Mouse (Mus musculus): ENCODE results near the gene Trank1. TPM values are rescaled to one million over a fixed set of nuclear protein-coding genes. Genes with fewer than 3 reads are reported as not detected.

Trank1 gene
- total RNA-seq, 1 experiment from 2014 or later = not detected

DNA sequence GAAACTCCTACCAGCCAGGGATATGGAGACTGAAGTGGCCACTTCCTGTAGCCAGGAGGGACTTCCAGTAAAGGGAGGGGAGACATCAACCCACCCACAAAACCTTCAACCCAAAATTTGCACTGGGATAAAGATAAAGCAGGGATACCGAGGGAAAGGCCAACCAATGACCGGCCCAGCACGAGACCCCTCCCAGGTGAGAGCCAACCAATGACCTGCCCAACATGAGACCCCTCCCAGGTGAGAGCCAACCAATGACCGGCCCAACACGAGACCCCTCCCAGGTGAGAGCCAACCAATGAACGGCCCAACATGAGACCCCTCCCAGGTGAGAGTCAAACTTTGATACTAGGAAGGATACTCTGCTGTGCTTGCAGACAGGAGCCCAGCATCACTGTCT is 16.6 kb upstream of the Trank1 start:
- no peak for ATAC-seq (replicated peaks in 1 of 2; ENCODE audit: insufficient read depth in 1 of 2, low FRiP score in 2 of 2, low TSS enrichment in 1 of 2, low read depth in 1 of 2, poor library complexity in 2 of 2, severe bottlenecking in 2 of 2)

DNA sequence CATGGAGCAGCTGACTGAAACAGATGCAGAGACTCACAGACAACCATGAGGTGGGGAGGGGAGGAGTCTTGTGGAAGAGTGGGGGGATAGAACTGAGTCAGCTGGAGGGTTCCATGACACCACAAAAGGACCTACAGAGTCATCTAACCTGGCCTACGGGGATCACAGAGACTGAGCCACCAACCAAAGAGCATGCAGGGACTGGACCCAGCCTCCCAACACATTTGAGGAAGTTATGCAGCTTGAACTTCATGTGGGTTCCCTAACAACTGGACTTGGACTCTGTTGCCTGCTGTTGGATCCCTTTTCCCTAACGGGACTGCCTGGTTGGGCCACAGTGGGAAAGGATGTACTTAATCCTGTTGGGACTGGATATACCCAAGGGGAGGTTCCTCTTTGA is 16.2 kb upstream of the Trank1 start:
- ATAC-seq (replicated peaks in 1 of 2; ENCODE audit: insufficient read depth in 1 of 2, low FRiP score in 2 of 2, low TSS enrichment in 1 of 2, low read depth in 1 of 2, poor library complexity in 2 of 2, severe bottlenecking in 2 of 2) = no peak

DNA sequence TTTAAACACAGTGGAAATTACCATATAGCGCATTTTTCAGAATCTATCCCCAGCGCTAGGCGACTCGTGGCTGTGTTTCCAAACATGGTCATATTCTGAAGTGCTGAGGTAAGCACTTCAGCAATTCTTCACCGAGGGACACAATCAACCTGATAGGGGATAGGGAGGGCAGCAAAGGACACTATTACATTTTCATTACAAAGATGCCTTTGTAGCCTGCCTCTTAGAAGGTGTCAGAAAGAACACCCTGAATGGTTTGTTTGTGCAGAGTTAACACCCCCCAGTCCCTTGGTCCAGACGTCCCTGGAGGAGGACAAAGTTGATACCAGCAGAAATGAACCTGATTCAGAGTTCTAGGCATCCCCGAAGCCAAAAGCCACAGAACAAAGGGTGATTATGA is 15.1 kb upstream of the Trank1 start:
- ATAC-seq (replicated peaks in 1 of 2; ENCODE audit: insufficient read depth in 1 of 2, low FRiP score in 2 of 2, low TSS enrichment in 1 of 2, low read depth in 1 of 2, poor library complexity in 2 of 2, severe bottlenecking in 2 of 2) = no peak

DNA sequence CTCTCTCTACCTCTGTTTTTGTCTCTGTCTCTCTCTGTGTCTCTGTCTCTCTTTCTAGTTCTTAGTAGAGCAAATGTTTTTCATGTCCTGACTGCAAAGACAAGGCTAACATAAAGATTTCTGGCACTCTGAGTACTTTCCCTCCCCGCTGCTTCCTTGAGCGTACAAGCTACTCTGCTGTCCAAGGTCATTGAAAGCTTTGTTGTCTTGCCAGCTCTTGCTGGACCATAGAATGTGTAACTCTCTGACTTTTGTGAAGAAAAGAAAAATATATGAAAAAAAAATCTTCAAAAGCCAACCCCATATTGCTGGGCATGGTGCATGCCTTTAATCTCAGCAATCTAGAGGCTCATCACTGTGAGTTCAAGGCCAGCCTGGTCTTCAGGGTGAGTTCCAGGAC is 12.9 kb upstream of the Trank1 start:
- ATAC-seq (replicated peaks in 1 of 2; ENCODE audit: insufficient read depth in 1 of 2, low FRiP score in 2 of 2, low TSS enrichment in 1 of 2, low read depth in 1 of 2, poor library complexity in 2 of 2, severe bottlenecking in 2 of 2) = no peak

DNA sequence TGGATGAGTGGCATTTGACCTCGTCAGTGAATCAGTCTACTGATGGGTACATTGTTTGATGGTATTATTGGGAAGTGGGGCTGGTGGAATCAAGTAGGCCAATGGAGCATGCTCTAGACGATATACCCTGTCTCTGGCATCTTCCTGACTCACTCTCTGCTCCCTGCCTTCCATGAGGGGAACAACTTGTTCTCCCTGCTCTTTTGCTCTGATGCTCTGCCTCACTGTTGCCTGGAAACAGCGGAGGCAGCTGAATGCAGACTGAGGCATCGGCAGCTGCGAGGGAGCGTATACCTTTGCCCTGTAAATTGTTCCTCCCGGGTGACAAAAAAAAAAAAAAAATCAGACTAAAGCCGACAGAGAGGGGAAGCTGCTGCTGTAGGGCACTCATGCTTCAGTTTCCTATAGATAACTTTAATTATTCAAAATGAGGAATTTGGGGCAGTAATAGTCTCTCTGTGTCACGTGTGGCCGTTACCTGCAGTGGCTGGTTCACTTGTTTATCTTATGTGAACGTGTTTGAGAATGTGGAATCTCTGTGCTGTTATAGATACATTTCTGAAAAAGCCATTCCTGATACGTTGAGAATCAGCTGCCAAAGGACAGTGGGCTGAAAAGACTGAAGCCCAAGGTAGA is 9.2 kb upstream of the Trank1 start:
- no peak for ATAC-seq (replicated peaks in 1 of 2; ENCODE audit: insufficient read depth in 1 of 2, low FRiP score in 2 of 2, low TSS enrichment in 1 of 2, low read depth in 1 of 2, poor library complexity in 2 of 2, severe bottlenecking in 2 of 2)

DNA sequence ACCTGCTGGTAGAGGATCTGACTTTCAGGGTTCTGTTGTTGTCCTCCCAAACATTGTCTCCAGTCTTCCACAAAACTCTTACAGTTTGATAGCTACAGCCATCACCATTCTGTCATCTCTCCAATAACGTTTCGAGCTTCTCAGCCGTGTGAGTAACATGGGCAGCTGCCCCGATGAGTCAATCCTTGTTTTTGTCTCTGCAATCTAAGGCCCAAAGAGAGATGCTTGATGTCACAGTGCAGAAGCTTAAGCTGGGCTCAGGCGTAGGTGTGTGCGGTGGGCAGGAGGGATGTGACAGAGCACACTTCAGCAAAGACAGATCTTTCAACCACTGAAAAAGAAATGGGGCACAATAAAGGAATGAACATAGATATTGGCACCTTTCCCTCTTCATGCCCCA is 7.5 kb upstream of the Trank1 start:
- no peak for ATAC-seq (replicated peaks in 1 of 2; ENCODE audit: insufficient read depth in 1 of 2, low FRiP score in 2 of 2, low TSS enrichment in 1 of 2, low read depth in 1 of 2, poor library complexity in 2 of 2, severe bottlenecking in 2 of 2)

DNA sequence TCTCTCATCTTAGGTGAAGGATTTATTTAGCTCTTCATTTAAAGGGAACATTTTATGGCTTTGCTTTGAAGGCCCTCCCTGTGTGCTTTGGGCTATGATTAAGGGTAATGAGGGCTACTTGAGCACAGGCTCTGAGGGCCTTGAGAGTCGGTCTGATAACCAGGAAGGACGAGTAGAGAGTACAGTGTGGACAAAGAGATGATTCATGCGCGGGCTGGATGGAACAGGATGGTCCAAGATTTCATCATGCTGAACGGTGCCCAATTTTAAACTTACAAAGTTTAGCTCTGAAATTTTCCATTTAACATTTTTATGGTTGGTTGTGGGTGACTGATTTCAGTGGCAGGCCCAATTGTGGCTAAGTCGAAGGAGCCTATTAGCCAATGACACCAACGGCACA is 5.4 kb upstream of the Trank1 start:
- ATAC-seq (replicated peaks in 1 of 2; ENCODE audit: insufficient read depth in 1 of 2, low FRiP score in 2 of 2, low TSS enrichment in 1 of 2, low read depth in 1 of 2, poor library complexity in 2 of 2, severe bottlenecking in 2 of 2) = no peak

DNA sequence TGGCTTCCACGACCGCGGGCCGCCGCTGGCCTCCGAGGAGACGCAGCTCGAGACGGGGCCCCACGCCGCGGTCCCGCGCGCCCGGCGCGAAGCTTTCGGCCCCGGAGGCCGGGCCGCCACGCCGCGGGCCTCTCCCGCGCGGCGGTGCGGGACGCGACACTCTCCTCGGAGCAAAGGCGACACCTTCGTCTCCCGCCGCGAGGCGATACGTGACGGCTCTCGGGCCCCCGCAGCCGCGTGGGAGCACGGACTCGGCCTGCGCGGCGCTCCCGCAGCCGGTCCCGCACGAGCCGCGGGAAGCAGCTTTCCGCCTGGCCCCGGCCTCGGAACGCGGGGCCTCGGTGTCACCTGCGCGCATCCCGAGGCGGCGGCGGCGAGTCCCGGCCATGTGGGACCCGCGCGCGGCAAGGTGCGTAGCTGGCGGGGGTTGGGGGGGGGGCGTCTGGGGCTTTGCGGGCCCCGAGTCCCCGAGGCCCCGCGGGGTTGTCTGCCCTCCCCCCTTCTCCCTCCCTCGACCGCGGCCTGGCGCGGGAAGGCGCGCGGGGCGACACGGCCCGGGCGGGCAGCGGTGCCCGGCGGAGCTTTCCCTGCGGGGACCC is 403 bp downstream of the Trank1 start:
- ATAC-seq (replicated peaks in 1 of 2; ENCODE audit: insufficient read depth in 1 of 2, low FRiP score in 2 of 2, low TSS enrichment in 1 of 2, low read depth in 1 of 2, poor library complexity in 2 of 2, severe bottlenecking in 2 of 2) = no peak

DNA sequence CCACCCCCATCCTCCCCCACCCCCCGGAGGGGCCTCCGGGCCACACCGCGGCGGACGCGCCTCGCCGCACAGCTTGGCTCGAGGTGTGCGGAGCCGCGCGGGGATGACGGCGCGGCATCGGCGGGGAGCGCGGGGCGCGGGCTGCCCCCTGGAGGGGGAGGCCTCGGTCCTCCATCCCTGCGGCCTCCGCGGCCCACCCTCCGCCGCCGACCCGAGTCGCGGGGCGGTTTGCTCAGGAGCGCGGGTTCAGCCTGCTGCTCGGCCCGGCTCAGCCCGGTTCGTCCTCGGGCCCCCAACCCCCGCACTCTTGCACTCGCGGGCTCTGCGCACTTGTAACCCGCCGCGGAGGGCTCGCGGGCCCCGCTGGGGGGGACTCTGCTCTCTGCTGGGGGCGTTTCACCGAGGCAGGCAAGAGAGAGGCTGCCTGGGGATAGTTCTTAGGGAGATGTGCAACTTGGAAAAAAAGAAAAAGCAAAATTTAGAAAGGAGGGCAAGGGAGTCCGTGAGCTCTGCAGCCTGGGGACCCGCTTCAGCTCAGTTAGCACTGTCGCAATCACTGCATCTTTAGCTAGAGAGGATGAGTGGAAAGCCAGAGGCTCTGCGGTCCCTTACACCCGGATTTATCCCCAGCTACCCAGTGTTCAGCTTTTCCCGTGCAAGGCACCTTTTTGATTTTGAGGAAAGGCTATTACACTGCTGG is 1.1 kb downstream of the Trank1 start:
- ATAC-seq (replicated peaks in 1 of 2; ENCODE audit: insufficient read depth in 1 of 2, low FRiP score in 2 of 2, low TSS enrichment in 1 of 2, low read depth in 1 of 2, poor library complexity in 2 of 2, severe bottlenecking in 2 of 2) = no peak

DNA sequence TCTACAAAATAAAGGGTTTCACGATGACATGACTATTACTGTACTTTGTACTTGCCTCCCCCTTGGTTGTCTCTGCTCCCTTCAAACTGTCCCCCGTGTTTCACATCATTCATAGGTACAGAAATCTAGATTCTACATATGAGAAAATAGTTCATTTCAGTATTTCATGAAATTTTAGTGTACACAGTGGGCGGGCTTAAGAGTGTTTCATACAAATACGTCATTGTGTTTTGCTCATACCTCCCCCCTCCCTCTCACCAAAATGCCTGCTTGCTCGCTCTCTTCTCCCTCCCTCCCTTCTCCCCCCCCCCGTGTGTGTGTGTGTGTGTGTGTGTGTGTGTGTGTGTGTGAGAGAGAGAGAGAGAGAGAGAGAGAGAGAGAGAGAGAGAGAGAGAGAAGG is 1.8 kb downstream of the Trank1 start:
- no peak for ATAC-seq (replicated peaks in 1 of 2; ENCODE audit: insufficient read depth in 1 of 2, low FRiP score in 2 of 2, low TSS enrichment in 1 of 2, low read depth in 1 of 2, poor library complexity in 2 of 2, severe bottlenecking in 2 of 2)

DNA sequence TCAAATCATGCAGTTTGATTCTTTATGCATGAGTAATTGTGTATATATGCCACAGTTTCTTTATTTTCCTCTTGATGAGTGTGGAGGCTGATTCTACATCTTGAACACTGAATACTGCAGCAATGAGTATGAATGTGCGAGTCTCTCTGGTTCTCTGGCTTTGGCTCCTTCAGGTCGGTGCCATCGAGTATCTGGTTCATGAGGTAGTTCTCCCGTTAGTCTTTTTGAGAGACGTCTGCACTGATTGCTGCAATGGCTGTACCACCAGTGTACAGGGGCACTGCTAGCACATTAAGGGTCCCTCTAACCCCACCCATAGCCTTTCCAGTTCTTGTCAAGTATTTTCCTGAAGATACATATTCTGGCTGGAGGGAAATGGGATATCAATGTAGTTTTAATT is 2.3 kb downstream of the Trank1 start:
- ATAC-seq (replicated peaks in 1 of 2; ENCODE audit: insufficient read depth in 1 of 2, low FRiP score in 2 of 2, low TSS enrichment in 1 of 2, low read depth in 1 of 2, poor library complexity in 2 of 2, severe bottlenecking in 2 of 2) = no peak

DNA sequence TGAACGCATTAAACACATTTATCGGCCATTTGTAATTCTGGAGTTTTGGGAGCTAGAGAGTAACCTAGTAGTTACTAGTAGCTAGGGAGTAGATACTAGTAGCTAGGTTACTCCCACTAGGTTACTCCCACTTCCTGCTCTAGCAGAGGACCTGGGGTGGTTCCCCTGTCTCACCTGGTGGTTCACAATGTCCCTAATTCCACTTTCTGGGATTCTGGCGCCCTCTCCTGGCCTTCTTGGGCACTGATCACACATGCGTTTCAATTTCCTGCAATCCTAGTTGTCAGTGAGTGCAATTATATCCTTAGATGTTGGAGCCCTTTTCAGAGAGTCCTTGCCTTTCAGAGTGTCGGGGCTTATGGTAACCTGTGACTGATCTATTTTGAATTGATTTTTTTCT is 2.7 kb downstream of the Trank1 start:
- ATAC-seq (replicated peaks in 1 of 2; ENCODE audit: insufficient read depth in 1 of 2, low FRiP score in 2 of 2, low TSS enrichment in 1 of 2, low read depth in 1 of 2, poor library complexity in 2 of 2, severe bottlenecking in 2 of 2) = peak; percentile 57 to 85; a peak in 3 of 4 replicates

DNA sequence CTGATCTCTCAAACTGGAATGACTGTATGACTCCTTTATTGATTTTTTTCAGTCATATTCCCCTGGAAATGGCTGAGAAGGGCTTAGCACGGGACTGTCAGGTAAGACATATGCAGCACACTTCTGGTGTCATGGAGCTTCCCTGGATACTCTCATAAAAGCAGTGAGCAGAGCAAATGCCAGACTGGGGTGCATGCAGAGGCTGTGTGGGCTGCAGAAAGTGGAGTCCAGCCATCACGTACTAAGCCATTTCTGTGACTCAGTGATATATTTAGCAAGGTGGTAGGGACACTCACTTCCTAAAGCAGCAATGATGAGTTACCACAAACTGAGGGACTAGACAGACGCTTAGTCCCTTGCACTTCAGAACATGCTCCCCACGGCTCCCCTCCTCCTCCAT is 9.4 kb downstream of the Trank1 start:
- ATAC-seq (replicated peaks in 1 of 2; ENCODE audit: insufficient read depth in 1 of 2, low FRiP score in 2 of 2, low TSS enrichment in 1 of 2, low read depth in 1 of 2, poor library complexity in 2 of 2, severe bottlenecking in 2 of 2) = no peak

DNA sequence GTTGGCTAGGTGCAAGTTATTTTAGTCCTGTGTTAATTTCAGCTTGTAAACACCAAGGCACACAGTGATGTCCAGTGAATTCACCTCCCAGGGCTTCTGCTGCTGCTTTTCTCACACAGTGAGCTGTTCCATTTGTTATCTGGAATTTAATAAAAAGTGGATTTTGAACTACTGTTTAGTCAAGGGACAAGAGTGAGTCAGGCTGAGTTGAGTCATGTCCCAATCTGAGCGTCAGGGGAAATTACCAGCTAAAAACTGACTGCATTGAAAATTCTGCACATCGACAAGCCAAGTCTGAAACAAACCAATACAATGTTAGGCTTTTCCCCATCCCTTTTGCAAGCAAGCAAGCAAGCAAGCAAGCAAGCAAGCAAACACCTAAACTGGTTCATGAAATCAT is 13.3 kb downstream of the Trank1 start:
- no peak for ATAC-seq (replicated peaks in 1 of 2; ENCODE audit: insufficient read depth in 1 of 2, low FRiP score in 2 of 2, low TSS enrichment in 1 of 2, low read depth in 1 of 2, poor library complexity in 2 of 2, severe bottlenecking in 2 of 2)

DNA sequence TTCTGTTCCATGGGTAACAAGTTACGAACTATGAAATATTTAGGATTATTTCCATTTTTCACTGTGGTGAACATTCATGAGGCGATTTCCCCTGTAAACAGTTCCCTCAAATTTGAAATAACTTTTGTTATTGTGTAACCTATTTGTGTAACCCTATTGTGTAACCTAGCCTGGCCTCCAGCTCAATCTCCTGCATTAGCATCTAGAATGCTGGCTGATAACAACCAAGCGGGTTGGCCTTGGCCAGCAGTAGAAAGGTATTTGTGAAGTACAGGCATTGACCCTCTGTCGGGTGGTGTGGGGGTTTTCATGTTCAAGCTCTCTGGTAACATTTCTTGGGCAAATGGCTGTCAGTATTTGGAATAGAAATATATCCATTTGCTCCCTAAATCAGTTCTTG is 18.3 kb downstream of the Trank1 start:
- no peak; a peak in 1 of 4 replicates for ATAC-seq (replicated peaks in 1 of 2; ENCODE audit: insufficient read depth in 1 of 2, low FRiP score in 2 of 2, low TSS enrichment in 1 of 2, low read depth in 1 of 2, poor library complexity in 2 of 2, severe bottlenecking in 2 of 2)

DNA sequence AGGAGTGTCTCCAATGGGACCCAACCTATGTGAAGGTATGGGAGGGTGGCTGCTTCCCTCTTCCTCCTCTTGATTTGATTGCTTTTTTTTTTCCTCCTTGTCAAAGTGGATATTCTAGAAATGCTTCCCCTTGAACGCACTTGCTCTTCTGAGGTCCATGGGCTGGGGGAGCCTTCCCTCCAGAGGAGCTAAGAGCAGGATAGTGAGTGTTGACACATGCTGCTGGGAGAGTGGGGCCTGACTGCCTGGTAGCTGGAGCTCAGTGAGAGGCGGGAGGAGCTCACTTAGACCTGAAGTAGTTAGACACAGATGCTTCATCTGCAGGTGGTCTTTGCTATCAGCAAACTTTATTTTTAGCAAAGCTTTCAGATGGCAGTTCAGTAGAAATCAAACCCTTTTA is 22.3 kb downstream of the Trank1 start:
- ATAC-seq (replicated peaks in 1 of 2; ENCODE audit: insufficient read depth in 1 of 2, low FRiP score in 2 of 2, low TSS enrichment in 1 of 2, low read depth in 1 of 2, poor library complexity in 2 of 2, severe bottlenecking in 2 of 2) = no peak

DNA sequence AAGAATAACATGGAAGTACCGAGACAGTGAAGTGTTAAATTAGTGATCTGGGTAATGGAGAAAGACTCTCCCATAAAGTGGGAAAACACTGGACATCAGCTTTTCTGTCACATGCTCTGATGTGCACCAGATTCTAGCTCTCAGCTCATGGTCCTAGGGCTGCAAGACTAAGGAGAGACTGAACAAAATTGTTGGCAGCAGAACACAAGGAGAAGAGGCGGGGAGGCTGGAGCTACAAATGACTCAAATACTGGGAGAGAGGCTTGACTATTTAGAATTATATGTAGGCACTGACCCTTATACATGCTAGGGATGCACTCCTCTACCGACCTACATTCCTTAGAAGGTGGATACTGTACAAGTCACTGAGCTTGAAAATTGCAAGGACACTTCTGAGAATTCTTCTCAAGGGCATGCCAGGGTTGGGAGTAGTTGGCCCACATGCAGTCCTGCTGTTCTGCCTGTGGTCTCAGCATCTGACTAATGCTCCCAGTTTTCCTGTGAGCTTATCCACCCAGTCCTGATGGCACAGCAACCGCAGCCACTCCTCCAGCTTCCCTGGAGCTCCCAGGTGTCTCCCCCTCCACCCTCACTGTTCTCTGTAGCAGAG is 23.1 kb downstream of the Trank1 start:
- ATAC-seq (replicated peaks in 1 of 2; ENCODE audit: insufficient read depth in 1 of 2, low FRiP score in 2 of 2, low TSS enrichment in 1 of 2, low read depth in 1 of 2, poor library complexity in 2 of 2, severe bottlenecking in 2 of 2) = no peak

DNA sequence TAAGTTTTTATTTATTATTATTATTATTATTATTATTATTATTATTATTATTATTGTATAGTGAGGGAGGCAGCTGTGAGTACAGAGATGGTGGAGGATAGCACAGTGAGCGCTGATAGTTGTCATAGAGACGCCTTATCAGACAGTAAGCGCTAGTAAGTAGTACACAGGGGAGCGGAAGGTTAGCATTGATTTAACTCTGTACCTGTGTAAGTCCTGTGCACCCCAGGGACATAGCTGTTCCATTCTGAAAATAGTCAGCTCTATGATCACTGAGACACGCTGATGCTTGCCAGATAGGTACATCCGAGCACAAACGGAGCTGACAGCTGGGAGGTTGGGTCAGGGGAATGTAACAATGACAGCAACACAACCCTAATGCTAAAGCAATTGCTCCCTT is 39.7 kb downstream of the Trank1 start:
- no peak for ATAC-seq (replicated peaks in 1 of 2; ENCODE audit: insufficient read depth in 1 of 2, low FRiP score in 2 of 2, low TSS enrichment in 1 of 2, low read depth in 1 of 2, poor library complexity in 2 of 2, severe bottlenecking in 2 of 2)
